Comparison of ENCODE assay signal across 8 mouse cellular contexts in genomic region chr7:104352717-104353599, GRCm38 (mm10). TPM values are rescaled to one million over a fixed set of nuclear protein-coding genes. Genes with fewer than 3 reads are reported as not detected.
DNase-seq lines count a peak whose midpoint lies in the region; ATAC-seq lines count a peak whose summit lies in the region.

Gene Trim12c (minus strand): TSS chr7:104353362.

- H3K9me3 ChIP-seq in forebrain, embryonic 12.5 days = no peaks in the 10 kb centered on the region

- H3K4me1 ChIP-seq in forebrain, embryonic 12.5 days = no peaks in the 10 kb centered on the region

- H3K27me3 ChIP-seq in forebrain, embryonic 12.5 days = no peaks in the 10 kb centered on the region

- H3K4me3 ChIP-seq in forebrain, embryonic 12.5 days (replicated peaks) = peak within 1 kb of the TSS; percentile 30

- ATAC-seq in CD4-positive, CD25-positive, alpha-beta regulatory T cell, adult 4 months = peak; percentile 99
- ATAC-seq in forebrain, embryonic 12.5 days (ENCODE audit: low FRiP score) = peak; percentile 92

- H3K9ac ChIP-seq in forebrain, embryonic 12.5 days = no peak within 1 kb of the TSS

- H3K27ac ChIP-seq in forebrain, embryonic 12.5 days = no peak within 1 kb of the TSS

- peak; percentile 60 for DNase-seq in adrenal gland, postnatal 25 days
- DNase-seq in heart, postnatal 36 days = peak; percentile 64 to 69
- peak; percentile 13 for DNase-seq in layer of hippocampus, adult 9-10 months (ENCODE audit: low spot score)
- DNase-seq in lung, postnatal 36 days = peak; percentile 93
- peak; percentile 67 for DNase-seq in retina, embryonic 14.5 days (ENCODE audit: low spot score)
- peak; percentile 29 for DNase-seq in urinary bladder, postnatal 25 days (ENCODE audit: low spot score)

- intact Hi-C loops in heart, postnatal 36 days (cut with DNase I) = loop anchor here (2.0 kb wide), 2 partner anchors 38 to 66 kb away; partner anchors contain the start of gene Trim12a

- WGBS in forebrain, embryonic 12.5 days = 11% methylated on average over 13 of the region's 14 CpGs

- peak within 1 kb of the TSS; percentile 46 for H3K4me2 ChIP-seq in forebrain, embryonic 12.5 days

- no peaks in the 10 kb centered on the region for H3K36me3 ChIP-seq in forebrain, embryonic 12.5 days (replicated peaks)

RNA-seq across cellular contexts. Expression of gene Trim12c, which starts in this region (rescaled TPM):
- 10 to 100 TPM; 20.6 to 26.7 TPM for polyA plus RNA-seq in CD4-positive, CD25-positive, alpha-beta regulatory T cell, adult 4 months (2017; shearing (Covaris generic))
- 14.2 and 19.2 TPM in 2 replicates for total RNA-seq in adrenal gland, postnatal 25 days (2021)
- polyA plus RNA-seq in forebrain, embryonic 12.5 days (2016; fragmentation: Nextera tagmentation; extraction: Ambion mirVana) = 0.55 and 0.83 TPM in 2 replicates
- total RNA-seq in heart, postnatal 36 days (2021) = 1 to 10 TPM; 5.1 to 5.3 TPM

Comparison
In these comparisons a context has a peak if more than half of its experiments do, and no peak if none do; other contexts are left out.
1. RNA of gene Trim12c (polyA plus RNA-seq): 20.6 to 26.7 TPM in CD4-positive, CD25-positive, alpha-beta regulatory T cell, adult 4 months; 0.55 to 0.83 TPM in forebrain, embryonic 12.5 days; every median in the first group is over 10 times any median in the second.
2. Peak in ATAC-seq, H3K4me3 ChIP-seq and H3K4me2 ChIP-seq in forebrain, embryonic 12.5 days; RNA of the gene not detected or under 1 TPM.
3. DNase-seq: peak in every context shown above with its lines; median percentile 93 in lung, postnatal 36 days; 67 in retina, embryonic 14.5 days; 66 in heart, postnatal 36 days; 60 in adrenal gland, postnatal 25 days; 29 in urinary bladder, postnatal 25 days; 13 in layer of hippocampus, adult 9-10 months.